Mouse (Mus musculus) embryonic fibroblast, embryonic 13.5 days (primary cell): Measurements from ENCODE around the gene Rasal1. TPM values are rescaled to one million over a fixed set of nuclear protein-coding genes. Genes with fewer than 3 reads are reported as not detected.

Source experiments
- H3K27ac ChIP-seq: 2 replicates; pipeline ENCODE4 v1.5.1; 2012; ENCODE audit warnings: low read length, control low read depth, inconsistent platforms; ENCODE audit not compliant: insufficient read depth
- H3K4me1 ChIP-seq: 2 replicates; pipeline ENCODE4 v1.6.1; 2011; ENCODE audit warnings: low read length; ENCODE audit not compliant: control insufficient read depth, insufficient read depth
- H3K4me3 ChIP-seq: 2 replicates; pipeline ENCODE4 v1.5.1; 2011; ENCODE audit warnings: mild to moderate bottlenecking, control low read depth, low read length; ENCODE audit not compliant: insufficient read depth
- CTCF ChIP-seq: IDR thresholded peaks from 2 replicates; pipeline ENCODE4 v1.5.1; 2011; ENCODE audit warnings: mild to moderate bottlenecking, control low read depth, low read length, moderate library complexity, borderline replicate concordance; ENCODE audit not compliant: insufficient read depth
- POLR2A ChIP-seq: IDR thresholded peaks from 2 replicates; pipeline ENCODE4 v1.6.1; 2011; ENCODE audit warnings: low read depth, mild to moderate bottlenecking, control low read depth, low read length, moderate library complexity
- polyA plus RNA-seq: library from polyadenylated mRNA; stranded (reverse); fragments of >200 nt; gene quantifications from 2 replicates; pipeline ENCODE4 v1.2.4, GENCODE M21; 2011; ENCODE audit warnings: low read depth; ENCODE audit not compliant: missing spikeins, insufficient read length

Gene Rasal1
- polyA plus RNA-seq, 1 experiment, result not detected

DNA sequence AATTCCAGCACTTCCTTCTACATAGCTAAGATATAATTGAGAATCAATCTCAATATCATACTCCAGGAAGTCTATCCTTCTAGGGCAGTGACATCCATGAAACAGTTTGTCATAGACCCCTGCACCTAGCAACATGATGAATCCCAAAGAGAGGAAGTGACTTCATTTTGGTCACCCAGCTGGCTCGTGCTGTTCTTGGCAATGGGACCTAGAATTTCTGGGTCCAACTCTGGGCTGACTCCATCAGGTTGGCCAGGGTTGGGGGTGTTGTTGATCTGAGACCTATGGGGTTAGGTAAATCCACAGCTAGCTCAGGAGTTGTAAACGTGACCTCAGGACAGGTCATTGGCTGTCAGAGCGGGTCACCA lies 38.9 kb downstream of the Rasal1 start:
- Histone ChIP-seq H3K27ac (no peak overlapping the region), H3K4me1 (no peaks in the 10 kb centered on the region), H3K4me3 (no peak overlapping the region)
- TF ChIP-seq CTCF, result no peak
- no peak for TF ChIP-seq POLR2A

- H3K27ac ChIP-seq, result no peak overlapping the region
- no peak for TF ChIP-seq POLR2A
- TF ChIP-seq CTCF, result no peak
- H3K4me3 ChIP-seq, result no peak overlapping the region
- H3K4me1 ChIP-seq, result no peaks in the 10 kb centered on the region
Measured at GRCm38 (mm10) chr5:120687897-120688296, 39.3 kb downstream of the Rasal1 start.

GRCm38 (mm10) chr5:120688434-120688833 lies 39.8 kb downstream of the Rasal1 start:
- Histone ChIP-seq H3K4me3 (no peak overlapping the region), H3K4me1 (no peaks in the 10 kb centered on the region), H3K27ac (no peak overlapping the region)
- TF ChIP-seq POLR2A (no peak), CTCF (no peak)

DNA sequence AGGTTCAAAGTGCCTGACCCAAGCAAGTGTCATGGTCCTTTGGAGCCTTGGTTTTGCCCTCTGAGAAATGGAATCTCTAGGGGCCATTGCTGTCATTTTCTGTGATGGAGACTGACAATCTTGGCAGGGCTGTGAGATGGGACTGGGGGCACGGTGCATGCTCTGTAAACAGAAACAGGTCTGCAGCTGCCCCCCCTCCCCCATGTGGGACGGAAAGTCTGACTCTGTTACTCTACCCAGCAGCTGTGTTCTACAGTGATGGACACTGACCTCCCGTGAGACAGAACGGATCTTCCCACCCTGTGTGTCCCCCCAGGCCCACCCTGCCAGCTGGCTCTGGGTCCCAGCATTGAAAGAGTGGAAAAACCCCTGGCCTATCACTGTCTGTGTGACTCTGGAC lies 41.8 kb downstream of the Rasal1 start:
- no peak overlapping the region for H3K4me3 ChIP-seq
- TF ChIP-seq POLR2A (no peak), CTCF (no peak)
- no peaks in the 10 kb centered on the region for H3K4me1 ChIP-seq
- no peak overlapping the region for H3K27ac ChIP-seq

DNA sequence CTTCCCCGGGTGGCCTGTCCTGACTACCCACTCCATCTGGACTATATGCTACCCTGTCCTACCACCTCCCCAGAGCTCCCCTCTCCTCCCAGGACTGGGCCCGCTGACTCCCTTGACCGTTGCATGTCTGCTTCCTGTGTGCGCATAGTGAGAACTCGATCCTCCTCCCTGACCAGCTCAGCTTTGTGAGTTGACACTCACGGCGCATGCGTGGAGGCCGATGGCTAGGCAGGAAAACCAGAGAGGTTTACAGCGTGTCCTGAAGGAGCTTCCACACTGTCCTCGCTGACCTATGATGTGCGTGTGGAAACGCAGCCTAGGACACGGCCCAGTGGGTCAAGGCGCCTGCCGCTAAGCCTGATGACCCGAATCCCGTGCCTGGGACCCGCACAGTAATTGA lies 43.4 kb downstream of the Rasal1 start:
- Histone ChIP-seq H3K4me3 (no peak overlapping the region), H3K4me1 (no peaks in the 10 kb centered on the region), H3K27ac (no peak overlapping the region)
- no peak for TF ChIP-seq CTCF
- no peak for TF ChIP-seq POLR2A

DNA sequence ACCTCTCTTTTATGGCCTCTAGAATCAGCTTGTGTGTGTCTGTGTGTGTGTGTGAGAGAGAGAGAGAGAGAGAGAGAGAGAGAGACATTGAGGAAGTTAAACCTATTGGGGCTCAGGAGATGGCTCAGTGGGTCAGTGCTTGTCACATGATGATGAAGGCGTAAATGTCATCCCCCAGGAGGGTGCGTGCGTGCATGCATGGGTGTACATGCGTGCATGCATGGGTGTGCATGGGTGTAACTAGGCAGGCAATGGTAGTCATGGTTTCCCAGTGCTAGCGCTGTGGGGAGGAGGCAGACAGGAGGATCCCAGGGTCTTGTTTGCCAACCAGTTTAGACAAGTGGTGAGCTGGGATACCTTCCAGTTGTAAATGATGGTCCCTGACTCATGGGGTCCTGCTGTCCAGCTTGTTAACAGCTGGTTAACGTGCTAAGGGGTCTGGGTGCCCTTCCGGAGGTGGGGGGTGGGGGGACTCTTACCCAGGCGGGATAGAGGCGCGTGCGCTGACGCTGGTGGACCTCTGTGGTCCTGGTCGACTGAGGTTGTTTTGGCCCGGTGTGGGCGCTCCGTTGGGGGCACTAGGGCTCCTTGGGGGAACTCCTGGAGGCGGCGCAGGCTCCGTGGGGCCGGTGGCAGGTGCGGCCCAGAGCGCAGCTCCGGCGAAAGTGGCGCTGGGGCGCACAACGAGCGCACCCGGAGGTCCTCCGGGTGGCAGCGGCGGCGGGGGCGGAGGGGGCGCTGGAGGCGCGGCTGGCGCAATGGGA lies 45.5 kb downstream of the Rasal1 start:
- Histone ChIP-seq H3K27ac (no peak overlapping the region), H3K4me3 (no peak overlapping the region), H3K4me1 (no peaks in the 10 kb centered on the region)
- TF ChIP-seq CTCF (no peak), POLR2A (no peak)

DNA sequence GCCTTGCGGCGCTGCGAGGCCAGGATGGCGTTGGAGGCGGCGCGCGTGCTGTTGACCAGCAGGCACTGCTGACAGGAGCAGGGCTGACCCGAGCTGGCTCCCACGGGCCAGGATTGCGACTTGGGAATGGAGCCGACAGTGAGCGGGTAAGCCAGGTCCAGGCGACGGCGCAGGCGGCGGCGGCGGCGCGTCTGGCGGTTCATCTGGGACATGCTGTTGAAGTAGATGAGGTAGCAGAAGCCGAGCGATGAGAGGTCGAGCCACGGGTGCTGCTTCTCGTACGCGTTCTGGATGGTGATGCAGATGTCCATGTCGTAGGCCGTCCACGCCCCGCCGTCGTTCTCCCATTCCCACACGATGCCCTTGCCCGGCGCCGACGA lies 46.1 kb downstream of the Rasal1 start:
- TF ChIP-seq CTCF (no peak), POLR2A (no peak)
- Histone ChIP-seq H3K4me1 (no peaks in the 10 kb centered on the region), H3K27ac (no peak overlapping the region), H3K4me3 (no peak overlapping the region)

GRCm38 (mm10) chr5:120696057-120696743 lies 47.6 kb downstream of the Rasal1 start:
- TF ChIP-seq POLR2A, result no peak
- TF ChIP-seq CTCF, result no peak
- Histone ChIP-seq H3K27ac (no peak overlapping the region), H3K4me1 (no peaks in the 10 kb centered on the region), H3K4me3 (no peak overlapping the region)

DNA sequence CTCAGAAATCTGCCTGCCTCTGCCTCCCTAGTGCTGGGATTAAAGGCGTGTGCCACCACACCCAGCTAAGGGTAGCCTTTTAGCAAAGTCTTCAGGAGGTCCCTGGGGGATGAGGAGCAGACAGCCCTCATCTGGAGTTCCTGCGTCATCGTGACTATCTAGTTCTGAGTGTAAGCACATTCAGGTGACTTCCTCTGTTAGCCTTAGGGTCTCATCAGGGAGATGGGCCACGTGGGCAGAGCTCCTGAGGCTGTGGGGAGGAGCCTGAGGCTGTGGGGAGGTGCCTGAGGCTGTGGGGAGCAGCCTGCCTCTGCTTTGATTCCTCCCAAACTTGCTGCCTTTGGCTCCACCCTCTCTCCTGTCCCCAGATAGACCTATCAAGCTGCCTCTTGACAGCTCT lies 48.3 kb downstream of the Rasal1 start:
- H3K27ac ChIP-seq, result no peak overlapping the region
- no peak for TF ChIP-seq POLR2A
- no peak for TF ChIP-seq CTCF
- no peaks in the 10 kb centered on the region for H3K4me1 ChIP-seq
- no peak overlapping the region for H3K4me3 ChIP-seq

DNA sequence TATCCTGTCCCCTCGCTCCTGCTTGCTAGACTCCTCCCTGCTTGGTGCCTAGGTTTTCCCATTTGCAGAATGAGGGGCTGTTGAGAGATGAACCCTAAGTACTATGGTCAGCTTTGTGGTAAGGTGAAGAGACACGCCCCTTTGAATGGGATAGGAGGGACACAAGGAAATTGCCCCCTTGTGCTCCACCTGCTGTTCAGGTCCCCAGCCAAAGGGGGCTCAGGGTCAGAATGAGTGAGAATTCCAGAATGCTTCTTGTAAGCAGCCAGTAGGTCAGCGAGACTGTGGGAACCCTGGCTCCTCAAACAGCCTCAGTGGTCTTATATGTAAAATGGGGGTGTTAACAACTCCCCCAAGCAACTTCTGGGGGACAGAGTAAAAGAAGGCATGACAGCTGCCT lies 49.6 kb downstream of the Rasal1 start:
- Histone ChIP-seq H3K4me3 (no peak overlapping the region), H3K4me1 (no peaks in the 10 kb centered on the region), H3K27ac (no peak overlapping the region)
- no peak for TF ChIP-seq POLR2A
- no peak for TF ChIP-seq CTCF

GRCm38 (mm10) chr5:120698801-120699391 lies 50.3 kb downstream of the Rasal1 start:
- H3K4me1 ChIP-seq, result no peaks in the 10 kb centered on the region
- no peak overlapping the region for H3K27ac ChIP-seq

More at GRCm38 (mm10) chr5:120698801-120699391, 50.3 kb downstream of the Rasal1 start:
- no peak overlapping the region for H3K4me3 ChIP-seq
- TF ChIP-seq CTCF (no peak), POLR2A (no peak)
